Mouse (Mus musculus) gastrocnemius, adult 8-10 months (tissue): Measurements from ENCODE around the gene Gm20716. TPM values are rescaled to one million over a fixed set of nuclear protein-coding genes. Genes with fewer than 3 reads are reported as not detected.

Source experiments
- DNase-seq, 2 experiments: peaks; one replicate each; pipeline ENCODE4 v3.0.0; 2022; ENCODE audit warnings: low spot score in 2 of 2
- total RNA-seq, 4 experiments: library from RNA; stranded (reverse); gene quantifications; 2 replicates each; pipeline ENCODE4 v1.2.4; 2022

Gm20716 gene
- total RNA-seq, result 10 to 100 TPM; 10.1 to 16.6 (median 14.1) TPM

- peak; percentile 71 to 73 for DNase-seq
These were observed at the start of gene Gm20716, which contains the start of the genes Dpm1 and Mocs3 for GRCm38 (mm10) chr2:168230026-168230728. TSS of gene Gm20716 (minus strand) at chr2:168230364. TSS of gene Dpm1 (minus strand) at chr2:168230591. TSS of gene Mocs3 (plus strand) at chr2:168230622.

GRCm38 (mm10) chr2:168274374-168274935, 44.3 kb upstream of the Gm20716 start:
- DNase-seq, result peak; percentile 17 to 19

GRCm38 (mm10) chr2:168273387-168273786, 43.2 kb upstream of the Gm20716 start:
- DNase-seq, result no peak

GRCm38 (mm10) chr2:168268033-168268432, 37.9 kb upstream of the Gm20716 start:
- no peak for DNase-seq

GRCm38 (mm10) chr2:168260900-168261299, 30.7 kb upstream of the Gm20716 start:
- no peak for DNase-seq

DNA sequence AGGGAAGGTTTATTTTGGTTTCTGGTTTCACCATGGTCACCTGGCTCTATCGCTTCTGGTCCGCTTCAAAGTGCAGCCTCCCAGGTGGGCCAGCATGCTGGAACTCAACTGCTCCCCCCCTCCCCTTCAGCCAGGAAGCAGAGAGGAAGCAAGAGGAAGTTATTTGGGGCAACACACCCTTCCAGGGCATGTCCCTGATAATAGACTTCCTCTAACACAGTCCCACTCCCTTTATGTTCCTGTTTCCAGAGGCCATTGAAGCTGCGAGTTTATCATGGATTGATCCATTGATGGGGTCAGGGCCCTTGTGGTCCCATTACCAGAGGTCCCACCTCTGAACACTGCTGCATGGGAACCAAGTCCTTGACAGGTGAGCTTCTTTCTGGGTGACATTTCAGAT, 30.0 kb upstream of the Gm20716 start:
- no peak for DNase-seq

GRCm38 (mm10) chr2:168259046-168259445, 28.9 kb upstream of the Gm20716 start:
- DNase-seq, result no peak

DNA sequence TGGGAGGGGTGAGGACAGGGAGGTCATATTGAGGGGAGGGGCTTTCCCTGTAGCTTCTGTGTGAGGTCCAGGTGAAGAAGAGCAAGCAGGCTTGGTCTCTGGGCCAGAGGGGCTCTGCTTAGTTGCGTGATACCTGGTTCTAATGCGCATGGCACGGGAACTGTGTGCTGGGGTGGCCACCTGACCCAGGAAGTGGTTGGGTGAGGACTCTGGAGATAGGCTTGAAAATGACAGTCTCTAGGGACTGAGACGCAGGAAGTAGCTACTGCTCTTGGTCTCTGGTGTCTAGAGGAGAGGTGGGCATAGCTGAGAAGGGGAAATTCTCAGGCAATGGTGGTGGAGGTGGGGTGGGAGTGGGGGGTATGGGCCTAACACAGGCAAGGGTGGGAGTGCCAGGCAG, 27.0 kb upstream of the Gm20716 start:
- DNase-seq, result no peak

DNA sequence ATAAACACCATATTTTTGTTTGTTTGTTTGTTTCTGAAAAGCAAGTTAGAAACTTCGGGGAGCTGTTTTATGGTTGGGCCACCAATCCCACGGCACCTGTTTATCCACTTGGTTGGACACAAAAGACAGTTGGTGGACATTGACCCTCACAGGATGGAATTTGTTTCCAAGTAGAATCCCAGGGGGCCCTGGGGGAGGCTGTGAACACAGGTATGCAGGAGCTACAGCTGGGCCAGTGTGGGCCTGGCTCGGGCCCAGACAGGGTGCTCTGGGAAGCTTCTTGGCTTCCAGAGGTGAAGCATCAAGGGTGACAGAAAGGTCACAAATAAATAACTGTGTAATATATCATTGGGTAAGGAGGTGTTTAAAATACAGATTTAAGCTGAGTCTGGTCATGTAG, 26.3 kb upstream of the Gm20716 start:
- no peak for DNase-seq

DNA sequence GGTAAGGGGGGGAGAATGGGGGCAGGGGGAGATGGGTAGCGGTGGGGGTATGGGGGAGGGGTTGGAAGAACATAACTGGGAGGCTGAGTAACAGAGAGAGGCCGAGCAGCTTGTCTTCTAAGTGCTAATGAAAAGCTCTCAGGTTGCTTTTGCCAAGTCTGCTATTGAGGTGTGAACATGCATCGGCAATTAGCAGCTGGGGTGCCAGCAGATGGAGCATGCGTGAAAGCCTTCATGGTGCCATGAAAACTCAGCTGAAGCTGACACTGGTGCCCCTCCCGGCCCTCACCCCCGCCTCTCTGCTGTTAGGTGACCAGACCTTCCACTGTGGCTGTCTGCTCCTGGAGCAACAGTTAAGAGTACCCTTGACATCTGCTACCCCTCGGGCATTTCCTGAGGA, 23.7 kb upstream of the Gm20716 start:
- DNase-seq, result no peak

DNA sequence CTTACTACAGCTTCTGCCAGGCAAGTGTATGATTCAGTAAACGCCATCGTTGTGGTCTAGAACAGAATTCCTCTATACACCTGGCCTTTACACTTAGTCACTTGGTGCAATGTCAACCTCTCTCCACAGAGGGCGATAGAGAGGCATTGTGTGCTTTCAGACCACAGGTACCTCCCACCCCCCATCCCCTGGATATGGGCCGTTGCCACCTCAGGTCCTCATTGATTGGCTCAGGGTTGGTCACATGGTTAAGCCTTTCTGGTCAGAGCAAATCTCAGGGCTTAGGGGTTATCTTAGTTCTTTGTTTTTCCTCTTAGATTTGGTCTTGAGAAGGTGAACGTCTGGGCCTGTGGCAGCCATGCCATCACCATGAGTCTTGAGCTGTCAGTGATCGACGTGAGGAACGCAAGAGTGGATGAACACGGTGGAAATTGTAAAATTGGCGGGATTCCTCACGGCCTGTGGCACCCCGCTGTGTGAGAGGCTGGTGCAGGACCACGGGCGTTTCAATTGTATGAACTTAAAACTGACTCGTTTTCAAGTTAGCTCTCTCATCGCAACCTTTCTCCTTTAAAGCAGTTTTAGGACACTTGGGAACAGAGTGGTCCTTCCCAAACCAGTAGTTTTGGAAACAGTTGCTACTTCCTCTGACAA, 22.6 kb upstream of the Gm20716 start:
- DNase-seq, result no peak

GRCm38 (mm10) chr2:168250270-168250669, 20.1 kb upstream of the Gm20716 start:
- peak; percentile 47 to 54 for DNase-seq

- no peak for DNase-seq
These were observed 18.7 kb upstream of the Gm20716 start for GRCm38 (mm10) chr2:168248856-168249245.

DNA sequence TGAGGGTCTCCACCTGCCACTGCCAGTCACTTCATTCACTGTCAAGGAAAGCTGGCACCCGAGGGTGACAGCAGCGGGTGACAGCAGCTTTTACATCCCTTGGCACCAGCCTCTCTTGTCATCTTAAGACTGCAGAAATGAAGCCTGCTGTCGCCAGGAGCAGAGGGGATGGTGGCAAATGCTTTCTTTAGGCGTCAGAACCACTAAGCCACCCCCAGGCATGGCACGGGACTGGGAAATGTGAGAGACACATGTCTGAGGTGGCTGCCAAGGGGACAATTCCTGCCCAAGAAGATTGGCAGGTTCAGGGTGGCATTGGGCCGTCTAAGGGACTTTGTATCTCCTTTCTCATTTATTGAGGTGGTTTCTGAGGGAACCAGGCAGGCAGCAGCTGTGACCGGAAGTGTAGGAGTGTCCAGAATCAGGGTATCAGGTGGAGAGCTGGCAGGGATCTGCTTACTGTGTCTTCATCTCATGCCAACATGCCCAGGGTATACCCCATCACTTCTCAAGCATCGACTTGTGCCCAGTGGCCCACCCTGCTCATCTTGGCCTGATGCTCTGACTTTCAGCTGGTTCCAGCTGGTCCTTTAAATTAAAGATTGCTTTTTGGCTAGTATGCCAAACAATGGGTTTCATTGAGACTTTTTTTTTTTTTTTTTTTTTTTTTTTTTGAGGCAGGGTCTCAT, 18.1 kb upstream of the Gm20716 start:
- no peak for DNase-seq

- no peak for DNase-seq
These were observed 15.4 kb upstream of the Gm20716 start for GRCm38 (mm10) chr2:168245571-168245970.

- DNase-seq, result no peak
These were observed 13.1 kb upstream of the Gm20716 start for GRCm38 (mm10) chr2:168243278-168243677.

- DNase-seq, result no peak
These were observed 12.7 kb upstream of the Gm20716 start for GRCm38 (mm10) chr2:168242841-168243240.

- no peak for DNase-seq
These were observed 8.2 kb upstream of the Gm20716 start for GRCm38 (mm10) chr2:168238335-168238734.

- DNase-seq, result no peak
These were observed 3.1 kb upstream of the Gm20716 start for GRCm38 (mm10) chr2:168233286-168233685.

DNA sequence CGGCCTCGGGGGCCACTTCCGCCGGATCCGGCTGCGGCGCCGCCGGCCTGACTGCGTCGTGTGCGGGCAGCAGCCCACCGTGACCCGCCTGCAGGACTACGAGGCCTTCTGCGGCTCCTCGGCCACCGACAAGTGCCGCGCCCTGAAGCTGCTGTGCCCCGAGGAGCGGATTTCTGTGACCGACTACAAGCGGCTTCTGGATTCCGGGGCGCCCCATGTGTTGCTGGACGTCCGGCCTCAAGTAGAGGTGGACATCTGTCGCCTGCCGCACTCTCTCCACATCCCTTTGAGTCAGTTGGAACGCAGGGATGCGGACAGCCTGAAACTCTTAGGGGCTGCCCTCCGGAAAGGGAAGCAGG, 1.3 kb upstream of the Gm20716 start:
- DNase-seq, result no peak

DNA sequence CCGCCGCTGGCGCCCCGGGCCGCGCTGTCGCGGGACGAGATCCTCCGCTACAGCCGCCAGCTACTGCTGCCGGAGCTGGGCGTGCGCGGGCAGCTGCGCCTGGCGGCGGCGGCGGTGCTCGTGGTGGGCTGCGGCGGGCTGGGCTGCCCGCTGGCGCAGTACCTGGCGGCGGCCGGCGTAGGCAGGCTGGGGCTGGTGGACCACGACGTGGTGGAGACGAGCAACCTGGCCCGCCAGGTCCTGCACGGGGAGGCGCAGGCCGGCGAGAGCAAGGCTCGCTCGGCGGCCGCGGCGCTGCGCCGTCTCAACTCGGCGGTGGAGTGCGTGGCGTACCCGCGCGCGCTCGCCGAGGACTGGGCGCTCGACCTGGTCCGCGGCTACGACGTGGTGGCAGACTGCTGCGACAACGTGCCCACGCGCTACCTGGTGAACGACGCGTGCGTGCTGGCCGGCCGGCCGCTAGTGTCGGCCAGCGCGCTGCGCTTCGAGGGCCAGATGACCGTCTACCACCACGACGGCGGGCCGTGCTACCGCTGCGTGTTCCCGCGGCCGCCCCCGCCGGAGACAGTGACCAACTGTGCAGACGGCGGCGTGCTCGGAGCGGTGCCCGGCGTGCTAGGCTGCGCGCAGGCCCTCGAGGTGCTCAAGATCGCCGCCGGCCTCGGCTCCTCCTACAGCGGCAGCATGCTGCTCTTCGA, 758 bp upstream of the Gm20716 start:
- DNase-seq, result peak in 1 of 2 experiments; percentile 8
